In the genomic region with DNA sequence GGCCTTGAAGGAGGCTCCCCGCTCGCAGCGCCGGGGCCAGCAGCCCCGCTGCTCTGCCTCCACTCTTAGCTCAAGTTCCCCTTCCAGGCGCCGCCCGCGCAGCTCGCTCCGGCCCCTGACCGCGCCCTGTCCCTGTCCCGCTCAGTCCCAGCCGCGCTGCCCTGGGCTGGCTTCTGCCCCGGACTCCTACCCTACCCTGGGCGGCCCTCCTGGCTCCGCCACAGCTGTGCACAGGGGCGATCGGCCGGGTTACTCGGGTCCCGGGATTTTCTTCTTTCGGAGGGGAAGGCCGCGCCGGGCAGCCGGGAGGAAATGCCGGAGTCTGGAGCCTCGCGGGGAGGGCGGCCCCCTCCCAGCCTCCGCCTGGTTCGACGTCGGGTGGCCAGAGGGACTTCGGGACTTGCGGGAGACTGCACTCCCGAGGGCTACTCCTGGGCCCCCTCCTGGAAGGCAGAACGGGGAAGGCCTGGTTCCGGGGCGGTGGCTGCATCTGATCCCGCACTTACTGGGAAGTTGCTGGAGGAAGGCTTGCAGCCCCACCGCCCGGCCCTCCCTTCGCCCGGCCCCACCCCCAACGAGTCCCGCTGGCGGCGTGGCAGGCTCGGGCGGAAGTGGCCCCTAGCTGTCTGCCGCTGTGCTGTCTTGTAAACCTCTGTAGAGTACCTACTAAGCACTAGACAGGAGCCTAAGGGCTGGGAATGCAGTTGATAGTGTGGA, we compare ENCODE assay signal across 8 mouse cellular contexts. TPM values are rescaled to one million over a fixed set of nuclear protein-coding genes. Genes with fewer than 3 reads are reported as not detected.
DNase-seq lines count a peak whose midpoint lies in the region; ATAC-seq and TF ChIP-seq lines count a peak whose summit lies in the region.

Gene Itpripl2, minus strand, starts transcription at position 545 of the 717 bp plus-strand sequence.

- peak; percentile 69 for ATAC-seq in liver, embryonic 12.5 days

- H3K9me3 ChIP-seq in liver, embryonic 12.5 days (replicated peaks): no peaks in the 10 kb centered on the region

- H3K9ac ChIP-seq in heart, adult 2 months (ENCODE audit: low read depth, low read length): peak within 1 kb of the TSS; percentile 99
- H3K9ac ChIP-seq in liver, embryonic 12.5 days: peak within 1 kb of the TSS; percentile 73

- H3K27me3 ChIP-seq in heart, adult 2 months (ENCODE audit: control insufficient read depth, insufficient read depth, low read length): no peaks in the 10 kb centered on the region
- H3K27me3 ChIP-seq in liver, embryonic 12.5 days (replicated peaks): peaks cover 33% of the 10 kb centered on the region
- no peaks in the 10 kb centered on the region; the same call in 1 of the 2 replicates for H3K27me3 ChIP-seq in splenic B cell, adult 2 months (ENCODE audit: control insufficient read depth, insufficient read depth, low read length, poor library complexity, severe bottlenecking)

- peaks cover 11% of the 10 kb centered on the region for H3K4me1 ChIP-seq in heart, adult 2 months (ENCODE audit: control insufficient read depth, insufficient read depth, low read length)
- peaks cover 25% of the 10 kb centered on the region for H3K4me1 ChIP-seq in liver, embryonic 12.5 days

- TF ChIP-seq POLR2A in heart, adult 2 months (IDR thresholded peaks at IDR 0.05; ENCODE audit: insufficient read depth, low read depth, low read length): peak; percentile 76

- WGBS in heart, adult 2 months: under 1% methylated on average over 55 of the region's 55 CpGs
- WGBS in liver, embryonic 12.5 days (ENCODE audit: insufficient replicate concordance): under 1% methylated on average over 53 of the region's 55 CpGs

- H3K4me3 ChIP-seq in heart, adult 2 months: peak within 1 kb of the TSS; percentile 88
- peak within 1 kb of the TSS; percentile 60 for H3K4me3 ChIP-seq in liver, embryonic 12.5 days

- peak within 1 kb of the TSS; percentile 74 for H3K4me2 ChIP-seq in liver, embryonic 12.5 days

- peaks cover 18% of the 10 kb centered on the region for H3K36me3 ChIP-seq in heart, adult 2 months (ENCODE audit: control insufficient read depth, insufficient read depth, low read length)
- peaks cover 8% of the 10 kb centered on the region for H3K36me3 ChIP-seq in liver, embryonic 12.5 days
- H3K36me3 ChIP-seq in splenic B cell, adult 2 months (ENCODE audit: control insufficient read depth, insufficient read depth, low read length, poor library complexity, severe bottlenecking): no peaks in the 10 kb centered on the region

- peak; percentile 44 for TF ChIP-seq CTCF in heart, adult 2 months (IDR thresholded peaks at IDR 0.05)

- peaks cover 2% of the 10 kb centered on the region; the same call in 1 of the 2 replicates for H3K79me2 ChIP-seq in heart, adult 2 months (replicated peaks; ENCODE audit: control insufficient read depth, insufficient read depth, low read length)

- DNase-seq in cerebellum, postnatal 10 days: peak; percentile 36 to 50
- no peak for DNase-seq in cerebellum, adult 9-11 months
- DNase-seq in embryo, embryonic 11.5 days (ENCODE audit: low read depth, low spot score): peak; percentile 51
- peak; percentile 91 to 92 for DNase-seq in heart, adult 2 months
- peak; percentile 75 for DNase-seq in kidney, adult 11 months
- DNase-seq in monocyte, adult 2 months (ENCODE audit: low read depth in 1 of 2, low spot score in 2 of 2): peak; percentile 38 to 59
- DNase-seq in splenic B cell, adult 2 months (ENCODE audit: low read depth, low spot score): peak; percentile 35

- intact Hi-C loops in heart, adult 2 months (cut with DNase I): loop anchor here (1.0 to 2.0 kb wide), 4 partner anchors 23 to 43 kb away; partner anchors contain the start of genes Coq7 and Syt17

- H3K27ac ChIP-seq in heart, adult 2 months: peak within 1 kb of the TSS; percentile 99
- H3K27ac ChIP-seq in liver, embryonic 12.5 days: peak within 1 kb of the TSS; percentile 63

- 0 out of 2 replicates have a peak, but pooled peaks have one; percentile 57 for TF ChIP-seq EP300 in heart, adult 2 months (IDR thresholded peaks at IDR 0.05; ENCODE audit: insufficient read depth, low read depth, low read length)

RNA-seq across cellular contexts. Expression of gene Itpripl2, which starts in this region (rescaled TPM):
- 10 to 100 TPM; 19.0 to 23.3 TPM for total RNA-seq in heart, adult 2 months (2021)
- 7.9 and 12.1 TPM in 2 replicates for polyA plus RNA-seq in heart, adult 2 months (2012; rRNA removed)
- 1.2 and 1.3 TPM in 2 replicates for polyA plus RNA-seq in liver, embryonic 12.5 days (2016; fragmentation: Nextera tagmentation; extraction: Ambion mirVana)
